Mouse (Mus musculus) heart, postnatal 4 days (tissue): ENCODE measurements at regions not wholly inside any gene's neighbourhood (a gene's known extent, or its start where the extent isn't known, plus 50 kb on each side); places are given as distances from the start of the nearest gene placed in this dataset.

ENCODE experiments used
- DNase-seq: peaks from one replicate; pipeline ENCODE4 v3.0.0; 2021

DNA sequence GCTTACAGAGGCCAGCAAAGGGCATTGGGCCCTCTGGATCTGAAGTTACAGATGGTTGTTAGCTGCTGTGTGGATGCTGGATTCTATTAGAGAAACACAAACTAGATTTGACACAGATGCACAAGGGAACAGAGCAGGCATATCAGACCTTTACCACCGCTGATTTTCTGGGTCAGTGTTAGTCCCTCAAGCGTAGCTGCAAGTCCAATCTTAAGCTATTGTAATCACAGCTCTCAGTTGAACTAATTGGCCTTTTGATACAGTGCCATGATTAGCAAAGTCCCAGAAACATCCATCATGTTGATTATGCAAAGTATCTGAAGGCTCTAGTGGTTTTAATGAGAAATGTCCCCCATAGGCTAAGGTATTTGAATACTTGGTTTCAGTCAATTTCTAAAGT is 54.2 kb upstream of the Plppr5 start:
- DNase-seq = no peak

DNA sequence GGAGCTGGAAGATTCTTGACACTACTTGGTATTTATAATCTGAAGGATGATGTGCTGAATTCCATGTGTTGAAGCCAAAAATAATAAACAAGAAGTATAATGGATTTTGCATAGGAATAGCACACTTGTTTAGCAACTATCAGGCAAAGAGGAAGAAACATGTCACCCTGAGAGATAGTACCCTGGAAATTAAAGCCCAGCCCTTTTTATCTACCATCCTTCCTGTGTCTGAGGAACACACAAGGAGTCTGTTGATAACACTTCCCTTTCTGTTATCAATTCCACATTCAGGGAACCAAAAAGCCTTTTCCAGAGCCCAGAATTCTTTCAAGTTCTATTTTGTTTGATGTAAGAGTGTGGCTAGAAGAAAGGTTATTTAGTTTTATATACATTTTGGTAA is 66.5 kb upstream of the Plppr5 start:
- no peak for DNase-seq

GRCm38 (mm10) chr3:117506151-117506723 is 68.4 kb upstream of the Plppr5 start:
- no peak for DNase-seq

- DNase-seq = no peak
These were observed 73.5 kb upstream of the Plppr5 start for GRCm38 (mm10) chr3:117501107-117501506.

- no peak for DNase-seq
These were observed 76.3 kb upstream of the Plppr5 start for GRCm38 (mm10) chr3:117498138-117498897.

DNA sequence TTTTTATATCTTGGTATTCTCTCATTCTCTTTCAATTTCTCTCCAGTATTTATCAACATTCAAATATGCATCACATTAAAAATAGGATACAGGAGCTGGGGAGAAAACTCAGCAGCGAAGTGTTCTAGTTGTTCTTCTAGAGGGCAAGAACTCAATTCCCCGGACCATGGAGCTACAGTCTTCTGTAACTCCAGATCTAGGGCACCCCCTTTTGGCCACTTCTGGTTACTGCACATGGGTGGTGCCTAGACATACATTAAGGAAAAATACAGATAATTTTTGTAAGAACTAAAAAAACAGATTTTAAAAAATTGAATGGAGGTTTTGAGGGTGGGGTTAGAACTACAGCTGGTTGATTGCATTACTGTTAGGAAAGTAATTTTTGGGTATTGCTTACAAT is 80.5 kb upstream of the Plppr5 start:
- DNase-seq = peak; percentile 51

DNA sequence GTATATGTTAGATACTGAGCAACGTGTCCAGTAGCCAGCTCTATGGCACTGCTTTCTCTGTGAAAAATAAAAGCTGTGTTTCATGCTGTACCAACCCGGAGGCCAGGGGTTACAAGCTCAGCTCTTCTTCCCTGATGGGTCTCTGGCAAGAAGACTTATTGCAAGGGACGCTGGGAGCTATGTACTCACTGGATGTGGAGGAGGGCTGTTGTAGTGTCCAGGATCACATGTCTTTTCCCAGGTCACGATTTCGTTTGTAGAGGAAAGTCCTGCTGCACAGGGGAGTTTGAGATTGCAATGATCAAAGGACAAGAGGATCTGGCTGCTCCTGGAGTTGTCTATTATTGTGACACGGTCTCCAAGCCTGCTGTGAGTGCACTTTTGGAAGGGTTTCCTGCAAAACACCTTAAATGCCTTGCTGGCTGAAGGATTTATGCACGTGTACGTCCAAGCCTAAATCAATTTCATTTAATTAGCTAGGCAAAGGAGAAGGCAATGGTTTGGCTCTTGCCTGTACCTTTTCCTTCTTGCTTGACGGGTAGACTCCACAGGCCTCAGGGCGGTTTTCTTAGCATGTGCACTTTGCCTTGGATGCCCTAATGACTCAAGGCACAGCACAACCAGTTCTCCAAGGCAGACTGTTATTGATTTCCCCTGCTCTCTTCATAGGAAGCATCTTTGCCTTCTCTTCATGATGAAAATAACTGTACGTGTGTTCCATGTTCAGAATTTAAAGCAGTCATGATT is 87.2 kb upstream of the Plppr5 start:
- no peak for DNase-seq

- no peak for DNase-seq
These were observed 88.3 kb upstream of the Plppr5 start for GRCm38 (mm10) chr3:117486351-117486750.

DNA sequence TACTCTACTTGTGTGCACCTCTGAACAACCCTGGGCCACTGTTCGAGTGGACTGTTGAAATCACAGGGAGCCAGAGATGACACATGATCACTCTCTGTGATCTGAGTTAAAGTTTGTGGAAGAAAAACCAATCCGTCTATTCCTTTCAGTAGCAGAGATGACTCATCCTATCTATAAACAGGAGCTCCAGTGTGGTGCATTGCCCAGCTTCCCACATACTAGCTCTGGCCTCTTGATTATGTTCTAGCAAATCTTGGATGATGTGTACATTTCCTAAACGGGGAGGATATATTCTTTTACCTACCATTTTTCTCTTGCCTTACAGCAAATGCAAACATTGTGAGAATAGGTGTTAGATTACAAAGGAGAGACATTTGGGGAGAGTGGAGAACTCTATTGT is 94.5 kb upstream of the Plppr5 start:
- DNase-seq = no peak

GRCm38 (mm10) chr3:117459507-117459906 is 98.8 kb upstream of the Plppr4 start:
- no peak for DNase-seq

GRCm38 (mm10) chr3:117450559-117450958 is 89.9 kb upstream of the Plppr4 start:
- no peak for DNase-seq

- no peak for DNase-seq
These were observed 81.2 kb upstream of the Plppr4 start for GRCm38 (mm10) chr3:117441887-117442286.

- no peak for DNase-seq
These were observed 79.6 kb upstream of the Plppr4 start for GRCm38 (mm10) chr3:117440294-117440693.

- DNase-seq = peak; percentile 83
These were observed 77.9 kb upstream of the Plppr4 start for GRCm38 (mm10) chr3:117438473-117439114.

GRCm38 (mm10) chr3:117424526-117424925 is 63.9 kb upstream of the Plppr4 start:
- no peak for DNase-seq

GRCm38 (mm10) chr3:117412896-117413747 is 52.4 kb upstream of the Plppr4 start:
- DNase-seq = no peak
